Mouse (Mus musculus) kidney, adult 2 months (tissue): ENCODE measurements around the gene Map4k2. TPM values are rescaled to one million over a fixed set of nuclear protein-coding genes. Genes with fewer than 3 reads are reported as not detected.

Experiments
- DNase-seq: peaks from one replicate; pipeline ENCODE4 v3.0.0; 2021
- H3K27ac ChIP-seq: fragments of 200-500 bp; 2 replicates; pipeline ENCODE4 v1.5.1; 2012; ENCODE audit warnings: low read depth, low read length, control low read depth, inconsistent platforms; ENCODE audit not compliant: insufficient read depth
- H3K27me3 ChIP-seq: fragments of 200-500 bp; replicated peaks from 2 replicates; pipeline ENCODE4 v1.6.1; 2012; ENCODE audit warnings: mild to moderate bottlenecking, moderate library complexity, low read length, inconsistent platforms; ENCODE audit not compliant: control insufficient read depth, insufficient read depth
- H3K36me3 ChIP-seq: fragments of 200-500 bp; 2 replicates; pipeline ENCODE4 v1.6.1; 2012; ENCODE audit warnings: mild to moderate bottlenecking, moderate library complexity, low read length, inconsistent platforms; ENCODE audit not compliant: control insufficient read depth, insufficient read depth
- H3K4me1 ChIP-seq: fragments of 200-500 bp; 2 replicates; pipeline ENCODE4 v1.6.1; 2011; ENCODE audit warnings: low read length; ENCODE audit not compliant: control insufficient read depth, insufficient read depth
- H3K4me3 ChIP-seq: fragments of 200-500 bp; 2 replicates; pipeline ENCODE4 v1.5.1; 2011; ENCODE audit warnings: mild to moderate bottlenecking, low read depth, low read length, control low read depth; ENCODE audit not compliant: insufficient read depth
- CTCF ChIP-seq: fragments of 200-500 bp; conservative IDR thresholded peaks from 2 replicates; pipeline ENCODE4 v1.5.1; 2011; ENCODE audit warnings: low read depth, mild to moderate bottlenecking, control low read depth, low read length, moderate library complexity, mixed read lengths; ENCODE audit not compliant: insufficient read depth, insufficient read length
- POLR2A ChIP-seq: fragments of 200-500 bp; IDR thresholded peaks from one replicate; pipeline ENCODE4 v1.6.1; 2011; ENCODE audit warnings: low read depth, low read length, control low read depth
- WGBS: fragments of 180-500 bp; shearing (Covaris S2); methylation state at CpG from one replicate; pipeline ENCODE4 v1.1.7; 2018; 5-methylcytosine and 5-hydroxymethylcytosine counted together
- polyA plus RNA-seq: library from polyadenylated mRNA; depleted of rRNA; stranded (reverse); fragments of >200 nt; gene quantifications from 2 replicates; pipeline ENCODE4 v1.2.3, GENCODE M21; 2012; rRNA removed

The Map4k2 gene
- 92.3 and 145 TPM in 2 replicates for polyA plus RNA-seq

- H3K27me3 ChIP-seq: no peaks in the 10 kb centered on the region
- no peaks in the 10 kb centered on the region for H3K36me3 ChIP-seq
- WGBS: 2% methylated on average over 72 of the region's 72 CpGs
- peak within 1 kb of the TSS; percentile 87 for H3K27ac ChIP-seq
- peak within 1 kb of the TSS; percentile 89 for H3K4me3 ChIP-seq
- DNase-seq: peak; percentile 95
- TF ChIP-seq CTCF (peak; percentile 33; the same call in 1 of the 2 replicates), POLR2A (no peak)
- peaks cover 18% of the 10 kb centered on the region for H3K4me1 ChIP-seq
These were observed at the start of gene Map4k2 for GRCm38 (mm10) chr19:6340524-6341452. Gene Map4k2, plus strand, starts transcription at chr19:6341135.

- H3K4me1 ChIP-seq: peaks cover 29% of the 10 kb centered on the region; the same call in 1 of the 2 replicates
- no peak for TF ChIP-seq CTCF
- TF ChIP-seq POLR2A: no peak
- no peaks in the 10 kb centered on the region for H3K36me3 ChIP-seq
- peak overlapping the region; percentile 97 for H3K27ac ChIP-seq
- DNase-seq: no peak
- H3K27me3 ChIP-seq: no peaks in the 10 kb centered on the region
- 62% methylated on average over 5 of the region's 5 CpGs for WGBS
- H3K4me3 ChIP-seq: no peak overlapping the region
These were observed 48.7 kb upstream of the Map4k2 start for GRCm38 (mm10) chr19:6292262-6292661.

- 80% methylated on average over 17 of the region's 17 CpGs for WGBS
- H3K27me3 ChIP-seq: no peaks in the 10 kb centered on the region
- no peak for TF ChIP-seq POLR2A
- TF ChIP-seq CTCF: no peak
- no peak overlapping the region for H3K4me3 ChIP-seq
- no peak overlapping the region for H3K27ac ChIP-seq
- H3K36me3 ChIP-seq: 0 out of 2 replicates have a peak, but pooled peaks cover 2% of the 10 kb centered on the region
- peaks cover 30% of the 10 kb centered on the region; the same call in 1 of the 2 replicates for H3K4me1 ChIP-seq
- DNase-seq: no peak
These were observed 46.6 kb upstream of the Map4k2 start for GRCm38 (mm10) chr19:6294301-6294700.

GRCm38 (mm10) chr19:6296551-6297210 lies 44.3 kb upstream of the Map4k2 start:
- no peak overlapping the region for H3K27ac ChIP-seq
- H3K27me3 ChIP-seq: no peaks in the 10 kb centered on the region
- peaks cover 16% of the 10 kb centered on the region; the same call in 1 of the 2 replicates for H3K4me1 ChIP-seq
- H3K36me3 ChIP-seq: 0 out of 2 replicates have a peak, but pooled peaks cover 2% of the 10 kb centered on the region
- no peak for TF ChIP-seq POLR2A
- no peak for DNase-seq
- 83% methylated on average over 5 of the region's 5 CpGs for WGBS
- H3K4me3 ChIP-seq: no peak overlapping the region

GRCm38 (mm10) chr19:6297641-6298040 lies 43.3 kb upstream of the Map4k2 start:
- 0 out of 2 replicates have a peak, but pooled peaks cover 2% of the 10 kb centered on the region for H3K36me3 ChIP-seq
- H3K4me3 ChIP-seq: no peak overlapping the region
- DNase-seq: peak; percentile 71
- TF ChIP-seq POLR2A: no peak
- TF ChIP-seq CTCF: no peak
- H3K27ac ChIP-seq: no peak overlapping the region
- H3K4me1 ChIP-seq: peaks cover 6% of the 10 kb centered on the region; the same call in 1 of the 2 replicates
- WGBS: 66% methylated on average over 9 of the region's 9 CpGs
- H3K27me3 ChIP-seq: no peaks in the 10 kb centered on the region

GRCm38 (mm10) chr19:6299003-6299402 lies 41.9 kb upstream of the Map4k2 start:
- DNase-seq: no peak
- Histone ChIP-seq H3K27me3 (no peaks in the 10 kb centered on the region), H3K36me3 (0 out of 2 replicates have a peak, but pooled peaks cover 2% of the 10 kb centered on the region), H3K4me1 (peaks cover 3% of the 10 kb centered on the region; the same call in 1 of the 2 replicates), H3K27ac (peak overlapping the region; percentile 10; the same call in 1 of the 2 replicates), H3K4me3 (no peak overlapping the region)
- no peak for TF ChIP-seq POLR2A
- TF ChIP-seq CTCF: no peak
- WGBS: 50% methylated on average over 4 of the region's 4 CpGs
